Mouse (Mus musculus): ENCODE measurements around the gene Vti1a.

Gene Vti1a

DNA sequence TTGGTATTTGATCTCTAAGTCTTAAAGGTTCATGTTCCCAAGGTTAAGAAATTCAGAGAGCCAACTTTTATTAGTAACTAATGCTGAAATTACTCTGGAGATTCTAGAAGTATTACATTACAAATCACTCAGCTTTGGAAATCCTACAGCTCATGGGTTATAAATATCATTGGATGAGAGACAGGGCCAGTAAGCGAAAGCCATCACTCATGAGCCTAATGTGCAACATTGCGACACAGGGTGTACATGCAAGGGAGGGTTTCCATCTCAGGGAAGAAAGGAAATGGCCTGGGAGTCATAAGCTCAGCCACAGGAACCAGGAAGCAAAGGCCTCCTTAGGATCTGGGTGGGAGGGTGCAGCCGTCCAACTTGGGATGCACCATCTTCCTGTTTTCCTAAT, 213.9 kb downstream of the Vti1a start:
- DNase-seq = no peak

DNA sequence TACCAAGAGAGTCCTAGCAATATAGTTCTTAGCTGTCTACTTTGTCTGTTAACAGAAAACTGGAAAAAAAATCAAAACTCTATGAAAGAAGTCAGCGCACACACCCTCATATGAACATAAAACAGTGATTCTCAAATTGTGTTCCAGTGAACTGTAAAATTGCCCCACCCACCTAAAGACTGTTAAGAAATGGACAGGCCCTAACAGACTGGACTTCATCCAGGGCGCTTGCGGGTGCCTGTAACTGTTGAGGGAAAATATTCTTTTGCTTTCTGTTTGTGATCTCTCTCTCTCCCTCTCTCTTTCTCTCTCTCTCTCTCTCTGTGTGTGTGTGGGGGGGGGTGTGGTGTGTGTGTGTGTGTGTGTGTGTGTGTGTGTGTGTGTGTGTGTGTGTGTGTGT, 216.6 kb downstream of the Vti1a start:
- DNase-seq = no peak

- no peak for DNase-seq
These were observed 220.3 kb downstream of the Vti1a start for GRCm38 (mm10) chr19:55536273-55536937.

DNA sequence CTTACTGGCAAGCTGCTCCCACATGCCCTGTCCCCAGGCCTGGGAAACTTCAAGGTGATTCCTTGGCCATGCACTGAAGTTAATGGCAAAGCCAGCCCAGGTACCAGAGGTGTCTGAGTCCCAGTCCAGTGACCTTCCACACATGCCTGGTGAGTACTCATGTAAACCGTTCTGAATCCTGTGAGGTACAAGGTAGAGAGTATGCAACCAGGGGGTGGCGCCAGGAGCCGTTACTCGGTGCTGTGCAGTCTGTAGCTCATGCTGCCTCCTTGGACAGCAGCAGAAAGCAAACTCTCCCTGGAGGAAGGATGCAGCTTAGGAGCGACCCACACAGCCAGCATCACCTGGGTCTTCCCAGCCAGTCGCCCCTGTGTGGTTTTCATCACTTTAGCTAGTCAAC, 221.6 kb downstream of the Vti1a start:
- peak in 1 of 2 experiments; percentile 52 for DNase-seq

DNA sequence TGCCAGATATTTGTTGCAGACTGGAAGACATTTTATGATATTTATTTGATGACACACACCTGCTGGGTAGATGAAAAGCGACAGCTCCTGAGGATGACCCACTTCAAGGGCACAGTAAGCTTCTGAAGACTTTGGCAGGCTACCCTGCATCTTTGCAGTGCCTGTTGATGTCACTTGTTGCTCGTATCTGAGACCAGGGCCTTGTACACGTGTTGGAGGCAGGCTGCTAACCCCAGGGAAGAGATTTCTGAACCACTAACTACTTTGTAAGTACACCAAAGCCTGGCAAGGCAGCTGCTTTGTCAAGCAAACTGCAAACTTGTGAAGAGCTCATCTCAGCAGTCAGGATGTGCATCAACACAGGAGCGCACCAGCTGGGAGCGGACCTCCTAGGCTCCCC, 225.5 kb downstream of the Vti1a start:
- no peak for DNase-seq

DNA sequence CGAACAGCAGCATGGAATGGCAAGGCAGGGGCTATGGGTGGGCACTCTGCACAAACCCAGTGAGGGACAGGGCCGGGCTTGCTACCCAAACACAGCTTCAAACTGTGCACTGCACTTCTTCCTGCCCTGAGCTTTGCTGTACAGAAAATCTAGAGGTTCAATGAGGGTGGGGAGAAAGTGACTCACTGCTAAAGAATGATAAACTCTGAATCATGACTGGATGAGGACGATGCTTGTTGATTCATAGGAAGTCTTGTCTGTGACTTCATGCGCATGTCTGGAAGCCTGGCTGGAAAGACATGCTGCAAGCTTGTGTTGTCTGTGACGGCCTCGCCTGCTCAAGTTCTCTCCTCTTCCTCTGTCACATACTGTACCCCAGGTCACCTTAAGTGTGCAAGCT, 226.4 kb downstream of the Vti1a start:
- DNase-seq = no peak

GRCm38 (mm10) chr19:55543188-55543587, 227.1 kb downstream of the Vti1a start:
- no peak for DNase-seq

DNA sequence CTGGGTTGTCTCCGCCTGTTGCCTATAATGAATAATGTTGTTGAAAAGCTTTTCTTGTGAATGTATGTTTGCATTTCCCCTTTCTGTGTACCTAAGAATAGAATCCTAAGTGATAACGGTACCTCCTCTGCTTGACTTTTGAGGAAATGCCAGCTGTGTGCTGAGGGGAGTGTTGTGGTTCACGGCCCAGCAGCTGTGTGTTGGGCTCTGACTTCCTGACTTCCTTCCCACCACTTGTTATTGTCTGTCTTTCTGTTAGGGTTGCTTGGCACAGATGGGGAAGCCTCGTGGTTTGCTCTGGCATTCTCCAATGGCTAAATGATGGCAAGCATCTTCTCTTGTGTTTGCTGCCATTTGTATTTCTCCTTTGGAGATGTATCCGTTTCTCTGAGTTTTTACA, 228.4 kb downstream of the Vti1a start:
- no peak for DNase-seq

- peak; percentile 67 to 85 for DNase-seq
These were observed 229.4 kb downstream of the Vti1a start for GRCm38 (mm10) chr19:55545529-55545928.

- no peak for DNase-seq
These were observed 230.0 kb downstream of the Vti1a start for GRCm38 (mm10) chr19:55546009-55546528.

DNA sequence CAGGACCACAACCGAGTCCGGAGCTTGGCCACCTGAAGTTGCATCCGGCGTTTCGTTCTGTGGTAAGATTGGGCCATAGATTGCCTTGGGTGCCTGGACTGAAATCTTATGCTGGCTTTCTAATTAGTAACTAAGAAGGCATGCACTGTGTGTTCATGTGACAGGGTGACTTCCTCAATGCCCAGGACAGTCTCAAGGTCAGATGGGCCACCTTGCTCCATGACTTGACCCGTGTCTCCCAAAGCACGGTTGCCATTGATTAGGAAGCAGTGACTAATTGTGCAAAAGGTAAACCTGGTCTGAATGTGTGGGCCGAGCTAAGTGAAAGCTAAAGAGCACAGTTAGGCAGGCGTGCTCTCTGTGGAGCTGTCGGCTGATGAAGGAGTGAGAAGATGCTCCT, 232.1 kb downstream of the Vti1a start:
- no peak for DNase-seq

DNA sequence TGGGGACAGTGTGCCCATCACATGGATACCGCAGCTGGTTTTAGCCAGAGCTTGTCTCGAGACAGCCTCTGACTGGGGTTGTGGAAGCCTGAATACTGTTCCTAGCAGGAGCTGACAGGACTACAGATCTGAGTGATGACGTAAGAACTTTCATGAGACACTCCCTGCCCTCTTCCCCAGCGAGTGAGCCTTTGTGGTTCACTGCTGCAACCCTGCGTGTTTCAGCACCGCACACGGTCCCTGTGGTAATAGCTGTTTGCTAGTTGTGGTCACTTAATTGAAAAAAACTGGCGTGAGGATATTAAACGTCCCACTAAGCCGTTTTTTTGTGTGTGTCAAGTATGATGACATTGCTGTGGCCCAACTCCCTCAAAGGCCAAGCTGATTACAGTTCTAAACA, 232.6 kb downstream of the Vti1a start:
- DNase-seq = no peak

DNA sequence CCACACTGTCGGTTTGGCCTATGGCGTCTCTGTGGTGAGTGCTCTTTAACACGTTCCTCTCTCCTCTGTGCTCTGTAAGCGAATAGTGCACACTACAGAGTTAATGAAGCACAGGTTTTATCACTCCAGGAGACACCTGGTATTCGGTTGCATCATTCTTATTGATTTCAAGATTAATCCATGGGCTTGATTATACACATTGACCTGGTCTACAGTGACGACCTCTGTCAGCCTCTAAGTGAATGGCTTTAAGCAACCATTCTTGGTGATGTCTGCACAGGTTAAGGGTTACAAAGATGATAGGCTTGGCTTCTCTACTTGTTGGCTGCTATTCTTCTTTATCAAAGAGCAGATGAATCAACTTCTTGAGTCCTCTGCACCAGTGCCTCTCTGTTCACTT, 234.1 kb downstream of the Vti1a start:
- no peak for DNase-seq

- DNase-seq = no peak
These were observed 236.2 kb downstream of the Vti1a start for GRCm38 (mm10) chr19:55552339-55552738.

DNA sequence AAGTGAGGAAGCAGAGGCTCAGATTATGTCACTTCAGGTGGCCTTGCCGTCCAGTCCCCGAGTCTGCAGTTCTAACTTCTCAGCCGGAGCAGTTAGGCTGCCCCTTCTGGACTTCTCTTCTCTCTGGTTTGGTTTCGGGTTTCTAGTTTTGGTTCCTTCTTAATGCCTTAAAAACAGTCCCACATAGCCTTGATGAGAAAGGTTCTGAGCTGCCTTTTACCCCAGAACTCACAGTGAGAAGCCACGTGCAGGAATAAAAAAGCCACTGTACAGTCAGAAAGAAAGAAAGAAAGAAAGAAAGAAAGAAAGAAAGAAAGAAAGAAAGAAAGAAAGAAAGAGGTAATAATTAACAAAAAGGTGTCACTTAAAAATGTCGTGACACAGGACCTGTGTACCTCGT, 236.8 kb downstream of the Vti1a start:
- DNase-seq = no peak

- no peak for DNase-seq
These were observed 238.2 kb downstream of the Vti1a start for GRCm38 (mm10) chr19:55554295-55554694.

DNA sequence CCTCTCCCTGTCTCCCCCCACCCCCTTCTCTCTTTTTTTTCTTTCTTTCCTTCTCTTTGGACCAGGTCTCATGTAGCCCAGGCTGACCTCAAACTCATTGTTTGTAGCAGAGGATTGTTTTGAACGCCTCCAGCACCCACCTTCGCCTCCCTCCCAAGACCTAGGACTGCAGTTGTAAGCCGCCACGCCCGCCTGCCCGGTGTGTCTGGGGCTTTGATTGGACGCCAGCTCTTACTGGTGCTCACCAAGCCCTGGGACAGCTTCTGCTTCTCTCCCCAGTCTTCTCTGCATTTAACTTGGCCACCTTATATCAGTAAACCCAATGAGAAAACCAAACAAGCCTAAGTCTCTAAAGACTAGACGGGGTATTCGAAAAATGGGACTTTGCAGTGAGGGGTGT, 238.6 kb downstream of the Vti1a start:
- no peak for DNase-seq

GRCm38 (mm10) chr19:55556168-55556999, 240.3 kb downstream of the Vti1a start:
- peak in 1 of 2 experiments; percentile 17 for DNase-seq

DNA sequence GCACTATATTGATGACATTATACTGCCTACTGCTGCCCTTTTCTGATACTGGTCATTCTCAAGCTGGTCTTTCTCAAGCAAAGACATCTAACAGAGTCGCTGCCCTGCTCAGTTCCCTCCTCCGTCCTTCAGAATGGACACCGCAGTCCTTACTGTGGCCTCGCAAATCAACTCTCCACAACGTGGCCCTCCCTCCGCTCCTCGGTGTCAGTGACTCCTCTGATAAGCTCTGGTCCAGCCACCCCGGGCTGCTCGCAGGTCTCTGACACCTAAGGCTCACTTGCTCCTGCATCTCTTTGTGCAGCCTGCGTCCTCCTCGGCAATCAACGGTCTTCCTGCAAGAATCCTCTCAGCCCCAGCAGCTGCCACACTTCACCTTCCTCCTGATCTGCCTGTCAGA, 243.2 kb downstream of the Vti1a start:
- no peak for DNase-seq

DNA sequence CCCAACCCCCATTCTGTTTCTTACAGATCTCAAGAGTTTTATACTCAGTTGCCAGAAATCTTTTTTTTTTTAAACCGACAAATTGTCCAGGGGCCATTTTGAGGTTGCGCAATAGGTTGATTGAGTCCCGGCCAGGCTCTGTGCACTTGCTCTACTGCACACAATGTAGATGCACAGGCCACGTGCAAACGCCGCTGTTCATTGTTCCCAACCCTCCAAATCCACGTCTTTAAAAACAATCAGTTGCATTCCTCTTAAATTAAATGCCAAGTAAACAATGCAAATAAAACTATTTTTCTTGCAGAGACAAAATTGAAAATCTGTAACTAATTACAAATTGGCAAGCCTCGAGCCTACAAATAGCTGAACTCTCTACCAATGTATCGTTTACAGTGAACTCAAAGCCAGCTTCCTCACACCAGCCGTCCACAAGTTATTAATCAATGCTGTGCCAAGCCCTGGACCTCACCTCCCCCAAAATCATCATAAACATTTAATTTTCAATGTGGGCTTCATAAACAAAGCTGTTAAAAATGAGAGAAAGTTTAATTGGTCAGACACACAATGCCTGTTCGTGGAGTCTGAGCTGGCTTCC, 244.1 kb downstream of the Vti1a start:
- no peak for DNase-seq

DNA sequence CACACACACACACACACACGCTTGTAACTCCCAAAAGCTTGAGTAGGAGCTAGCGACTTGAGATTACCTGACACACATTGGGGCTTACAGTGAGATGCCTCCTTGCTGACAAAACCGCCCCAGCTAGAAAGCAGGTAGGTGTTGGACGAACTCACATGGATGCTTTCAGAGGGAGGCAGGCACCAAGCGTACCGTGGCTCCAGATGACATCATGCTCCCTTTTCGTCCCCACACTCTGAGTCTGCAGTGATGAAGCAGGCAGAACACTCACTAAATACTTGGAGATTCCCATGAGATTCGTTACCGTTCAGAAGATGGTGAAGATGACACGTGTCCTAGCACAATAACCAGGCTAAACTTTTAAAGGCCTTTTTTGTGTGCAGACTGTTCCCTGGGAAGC, 245.4 kb downstream of the Vti1a start:
- DNase-seq = no peak

GRCm38 (mm10) chr19:55562487-55563147, 246.5 kb downstream of the Vti1a start:
- DNase-seq = peak; percentile 36 to 47

DNA sequence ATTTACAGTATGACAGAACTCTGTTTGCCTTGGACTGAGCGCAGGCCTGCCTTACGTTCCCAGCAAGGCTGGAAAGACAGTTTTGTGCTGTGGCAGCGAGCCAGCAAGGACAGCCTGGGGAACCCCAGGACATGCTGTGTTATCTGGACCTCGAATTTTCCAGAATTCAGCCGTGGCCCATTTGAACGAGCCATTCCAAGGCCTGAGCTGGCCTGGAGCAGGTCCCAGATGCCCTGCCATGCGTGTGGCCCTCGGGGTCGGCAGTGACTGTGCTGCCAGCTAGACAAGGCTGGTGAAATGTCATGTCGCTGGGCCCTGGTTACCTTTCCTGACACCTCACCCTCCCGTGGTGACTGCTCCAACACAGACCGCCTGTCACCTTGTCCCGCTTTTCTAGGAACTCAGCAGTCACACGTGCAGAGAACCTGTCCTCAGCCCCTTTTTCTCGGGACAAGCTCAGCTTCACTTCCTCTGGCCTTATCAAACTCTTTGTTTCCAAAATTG, 247.1 kb downstream of the Vti1a start:
- DNase-seq = peak; percentile 89 to 92
